Mouse (Mus musculus) forebrain, postnatal 0 days (tissue): Measurements from ENCODE around the gene Arhgap42. TPM values are rescaled to one million over a fixed set of nuclear protein-coding genes. Genes with fewer than 3 reads are reported as not detected.

Source experiments
- ATAC-seq: fragments of 200-750 bp; cut with Nextera tagmentation; 2 replicates; pipeline ENCODE4 v1.8.0; 2017; ENCODE audit warnings: mild to moderate bottlenecking, moderate library complexity
- DNase-seq: peaks from one replicate; pipeline ENCODE4 v3.0.0-alpha.2; 2015
- H3K27ac ChIP-seq: fragments of 300-500 bp; sonication (generic); 2 replicates; pipeline ENCODE4 v1.5.1; 2014; ENCODE audit warnings: low read depth, mild to moderate bottlenecking, antibody characterized with exemption, low read length, moderate library complexity, mixed read lengths
- H3K27me3 ChIP-seq: fragments of 300-500 bp; sonication (generic); 2 replicates; pipeline ENCODE4 v1.6.1; 2014; ENCODE audit warnings: mild to moderate bottlenecking, low read length, mixed read lengths; ENCODE audit not compliant: insufficient read depth
- H3K36me3 ChIP-seq: fragments of 300-500 bp; sonication (generic); 2 replicates; pipeline ENCODE4 v1.6.1; 2014; ENCODE audit warnings: mild to moderate bottlenecking, moderate library complexity; ENCODE audit not compliant: insufficient read depth
- H3K4me1 ChIP-seq: fragments of 300-500 bp; sonication (generic); 2 replicates; pipeline ENCODE4 v1.6.1; 2014; ENCODE audit warnings: antibody characterized with exemption; ENCODE audit not compliant: insufficient read depth
- H3K4me2 ChIP-seq: fragments of 300-500 bp; sonication (generic); 2 replicates; pipeline ENCODE4 v1.6.1; 2014; ENCODE audit warnings: low read depth, mild to moderate bottlenecking, moderate library complexity
- H3K4me3 ChIP-seq: fragments of 300-500 bp; sonication (generic); 2 replicates; pipeline ENCODE4 v1.5.1; 2014; ENCODE audit warnings: low read depth, low read length, mixed read lengths
- H3K9ac ChIP-seq: fragments of 300-500 bp; sonication (generic); 2 replicates; pipeline ENCODE4 v1.6.1; 2014; ENCODE audit warnings: mild to moderate bottlenecking
- H3K9me3 ChIP-seq: fragments of 300-500 bp; sonication (generic); 2 replicates; pipeline ENCODE4 v1.6.1; 2016; ENCODE audit warnings: low read length
- CTCF ChIP-seq: sonication (generic); IDR thresholded peaks from 2 replicates; pipeline ENCODE4 v1.5.1; 2016; ENCODE audit warnings: antibody characterized with exemption, control low read depth, low read depth
- WGBS: fragments of 180-500 bp; shearing (Covaris S2); extraction: QIAGEN DNeasy Blood & Tissue Kit; methylation state at CpG from one replicate; pipeline ENCODE4 v1.1.7; 2014; 5-methylcytosine and 5-hydroxymethylcytosine counted together
- polyA plus RNA-seq: library from polyadenylated mRNA; unstranded; fragments of >200 nt; fragmentation: Nextera tagmentation; extraction: Ambion mirVana; gene quantifications from 2 replicates; pipeline ENCODE4 v1.2.1, GENCODE M21; 2015
- total RNA-seq: library from RNA; depleted of rRNA; stranded (reverse); fragments of >200 nt; gene quantifications from 2 replicates; pipeline ENCODE4 v1.2.3, GENCODE M21; 2014

Arhgap42 gene
- total and polyA plus RNA-seq, 2 experiments from 2014 or later, result 14.9 to 18.0 TPM

DNA sequence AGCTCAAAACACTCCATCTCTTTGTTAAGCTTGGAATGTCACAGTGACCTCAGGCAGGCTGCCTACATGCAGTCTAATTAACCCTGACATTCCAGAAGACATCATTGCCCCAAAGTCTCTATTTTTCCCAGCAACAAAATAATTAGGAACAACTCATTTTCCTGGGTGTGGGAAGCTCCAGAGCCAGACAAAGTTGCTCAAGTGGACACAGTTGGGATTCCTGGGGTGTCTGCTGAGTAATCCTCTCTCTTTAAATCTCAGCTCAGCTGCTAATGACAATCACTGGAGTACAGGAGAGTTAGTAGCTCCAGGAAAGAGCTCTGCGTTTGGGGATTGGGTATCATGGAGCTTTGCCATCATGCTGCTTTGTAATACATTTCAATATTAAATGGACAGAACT, 44.4 kb downstream of the Arhgap42 start:
- DNase-seq (no peak), ATAC-seq (no peak)
- Histone ChIP-seq H3K27me3 (no peaks in the 10 kb centered on the region), H3K36me3 (no peaks in the 10 kb centered on the region), H3K4me1 (no peaks in the 10 kb centered on the region), H3K9me3 (no peaks in the 10 kb centered on the region), H3K27ac (no peak overlapping the region), H3K9ac (no peak overlapping the region), H3K4me2 (no peak overlapping the region), H3K4me3 (no peak overlapping the region)
- TF ChIP-seq CTCF, result no peak
- WGBS, result 22% methylated on average over 1 of the region's 1 CpGs

DNA sequence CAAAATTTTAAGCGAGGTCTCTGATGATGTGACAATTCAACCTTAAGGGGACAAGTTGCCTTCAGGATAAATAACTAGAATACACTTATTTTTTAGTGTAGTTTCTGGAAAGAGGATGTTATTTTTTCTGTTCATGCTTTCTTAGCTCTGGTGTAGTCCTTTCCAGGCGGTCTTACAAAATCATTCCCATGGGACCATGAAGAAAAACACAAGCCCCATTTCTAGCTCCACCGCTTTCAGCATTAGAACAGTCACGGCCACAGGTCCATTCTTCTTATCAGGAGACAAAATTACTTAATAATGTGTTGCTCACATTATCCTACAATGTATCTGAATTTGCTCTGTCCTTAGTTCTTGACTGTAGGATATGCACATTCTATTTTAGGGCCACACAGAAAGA, 46.2 kb downstream of the Arhgap42 start:
- no peak for TF ChIP-seq CTCF
- no peaks in the 10 kb centered on the region for H3K9me3 ChIP-seq
- no peak overlapping the region for H3K4me2 ChIP-seq
- H3K36me3 ChIP-seq, result no peaks in the 10 kb centered on the region
- 94% methylated on average over 4 of the region's 4 CpGs for WGBS
- H3K4me3 ChIP-seq, result no peak overlapping the region
- DNase-seq (no peak), ATAC-seq (no peak)
- H3K27ac ChIP-seq, result no peak overlapping the region
- H3K9ac ChIP-seq, result no peak overlapping the region
- H3K4me1 ChIP-seq, result no peaks in the 10 kb centered on the region
- no peaks in the 10 kb centered on the region for H3K27me3 ChIP-seq

DNA sequence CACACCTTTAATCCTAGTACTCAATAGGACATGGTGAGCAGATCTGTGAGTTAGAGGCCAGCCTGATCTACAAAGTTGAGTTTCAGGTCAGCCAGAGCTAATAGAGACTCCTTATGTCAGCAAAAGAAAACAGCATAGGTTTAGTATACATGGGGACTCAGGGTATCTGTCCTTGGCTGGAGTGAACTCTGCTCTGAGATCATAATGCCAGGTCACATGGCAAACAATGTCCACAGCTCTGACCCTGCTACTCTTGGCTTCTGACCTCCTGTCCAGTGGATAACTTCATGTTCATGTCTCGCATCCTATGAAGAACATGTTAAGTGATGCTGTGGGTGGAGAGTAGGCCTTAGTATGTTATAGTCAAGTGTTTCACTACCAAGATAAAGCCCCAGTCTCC, 48.1 kb downstream of the Arhgap42 start:
- no peak overlapping the region for H3K4me2 ChIP-seq
- DNase-seq, result no peak
- H3K27me3 ChIP-seq, result no peaks in the 10 kb centered on the region
- 94% methylated on average over 1 of the region's 1 CpGs for WGBS
- no peak overlapping the region for H3K27ac ChIP-seq
- H3K36me3 ChIP-seq, result no peaks in the 10 kb centered on the region
- TF ChIP-seq CTCF, result no peak
- ATAC-seq, result no peak
- no peaks in the 10 kb centered on the region for H3K9me3 ChIP-seq
- no peak overlapping the region for H3K4me3 ChIP-seq
- no peak overlapping the region for H3K9ac ChIP-seq
- no peaks in the 10 kb centered on the region for H3K4me1 ChIP-seq

DNA sequence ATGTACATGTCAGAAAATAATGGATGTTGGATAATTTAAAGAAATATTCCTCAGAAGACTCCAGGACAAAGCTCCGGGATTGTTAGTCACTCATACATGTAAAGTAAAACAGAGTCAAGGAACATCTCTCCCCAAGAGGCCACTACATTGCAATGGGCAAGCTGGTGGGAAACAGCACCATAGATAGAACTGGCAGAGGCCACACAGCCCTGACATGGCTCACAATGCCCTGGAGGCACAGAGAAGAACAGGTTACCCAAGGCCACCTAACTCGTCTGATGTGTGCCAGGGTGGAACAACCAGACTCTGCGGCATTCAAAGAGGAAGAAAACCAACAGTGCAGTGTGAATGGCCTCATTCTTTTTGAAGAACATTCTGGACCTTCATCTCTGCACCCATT, 50.7 kb downstream of the Arhgap42 start:
- Histone ChIP-seq H3K36me3 (no peaks in the 10 kb centered on the region), H3K27ac (no peak overlapping the region), H3K4me1 (no peaks in the 10 kb centered on the region), H3K9me3 (no peaks in the 10 kb centered on the region), H3K27me3 (no peaks in the 10 kb centered on the region), H3K4me2 (no peak overlapping the region), H3K9ac (no peak overlapping the region), H3K4me3 (no peak overlapping the region)
- TF ChIP-seq CTCF, result no peak
- ATAC-seq (no peak), DNase-seq (no peak)
- 83% methylated on average over 3 of the region's 3 CpGs for WGBS

DNA sequence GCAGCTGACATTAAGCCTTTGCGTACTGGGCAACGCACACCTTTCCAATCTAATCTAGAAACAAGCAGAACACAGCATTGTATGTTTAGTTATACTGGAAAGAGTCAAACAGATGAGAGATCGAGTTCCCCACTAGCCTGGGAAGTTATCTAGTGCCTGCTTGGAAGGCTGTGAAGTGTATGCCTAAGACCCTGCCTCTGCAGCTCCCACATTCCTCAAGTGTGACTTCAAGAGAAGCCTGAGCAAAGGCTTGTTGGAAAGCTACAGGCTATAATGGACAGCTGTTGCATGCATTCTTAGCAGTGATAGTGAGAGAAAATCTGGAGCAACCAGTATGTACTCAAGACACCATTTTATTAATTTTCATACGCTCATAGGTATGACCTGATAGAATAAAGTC, 61.2 kb downstream of the Arhgap42 start:
- H3K4me2 ChIP-seq, result no peak overlapping the region
- ATAC-seq, result no peak
- no peaks in the 10 kb centered on the region for H3K36me3 ChIP-seq
- no peak for TF ChIP-seq CTCF
- H3K27ac ChIP-seq, result no peak overlapping the region
- no peak overlapping the region for H3K4me3 ChIP-seq
- no peaks in the 10 kb centered on the region for H3K27me3 ChIP-seq
- WGBS, result 93% methylated on average over 4 of the region's 4 CpGs
- H3K9ac ChIP-seq, result no peak overlapping the region
- no peak for DNase-seq
- no peaks in the 10 kb centered on the region for H3K4me1 ChIP-seq
- no peaks in the 10 kb centered on the region for H3K9me3 ChIP-seq

DNA sequence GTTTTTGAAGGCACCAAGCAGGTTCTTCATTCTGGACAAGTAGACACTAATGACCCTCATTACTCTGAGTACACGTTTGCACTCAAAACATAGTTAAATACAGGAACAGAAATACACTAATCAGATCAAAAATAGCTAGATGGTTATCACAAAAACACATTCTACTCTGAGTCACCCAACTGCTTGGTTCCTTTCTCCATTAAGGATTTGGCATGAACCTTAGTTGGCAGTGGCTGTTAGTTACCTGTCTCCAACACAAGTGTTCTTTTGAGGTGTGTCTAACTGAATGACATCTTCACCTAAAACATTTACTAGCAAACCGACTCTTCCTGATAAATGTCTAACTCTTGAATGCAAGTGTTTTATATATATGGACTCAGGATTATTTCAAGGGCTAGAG, 64.0 kb downstream of the Arhgap42 start:
- DNase-seq (no peak), ATAC-seq (no peak)
- no peak for TF ChIP-seq CTCF
- Histone ChIP-seq H3K9ac (no peak overlapping the region), H3K27me3 (no peaks in the 10 kb centered on the region), H3K4me1 (no peaks in the 10 kb centered on the region), H3K9me3 (no peaks in the 10 kb centered on the region), H3K27ac (no peak overlapping the region), H3K4me3 (no peak overlapping the region), H3K36me3 (no peaks in the 10 kb centered on the region), H3K4me2 (no peak overlapping the region)
- 76% methylated on average over 2 of the region's 2 CpGs for WGBS

DNA sequence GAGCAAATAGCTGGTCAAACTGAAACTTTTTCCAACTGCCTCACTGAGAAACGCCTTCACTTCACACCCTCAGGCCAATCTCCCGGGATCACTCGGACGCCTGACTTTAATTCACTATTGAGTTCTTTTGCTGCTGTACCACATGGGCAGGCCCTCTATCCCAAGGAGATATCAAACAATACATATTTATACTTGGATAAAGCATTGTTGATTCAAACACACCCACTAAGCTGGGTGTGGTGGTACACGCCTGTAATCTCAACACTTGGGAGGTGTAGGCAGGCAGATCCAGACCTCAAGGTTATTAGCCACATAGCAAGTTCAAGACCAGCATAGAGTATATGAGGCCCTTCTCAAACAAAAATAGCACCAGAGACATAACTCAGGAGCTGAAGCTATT, 64.7 kb downstream of the Arhgap42 start:
- no peak overlapping the region for H3K4me2 ChIP-seq
- H3K4me3 ChIP-seq, result no peak overlapping the region
- H3K36me3 ChIP-seq, result no peaks in the 10 kb centered on the region
- H3K9me3 ChIP-seq, result no peaks in the 10 kb centered on the region
- no peak overlapping the region for H3K9ac ChIP-seq
- no peaks in the 10 kb centered on the region for H3K4me1 ChIP-seq
- 92% methylated on average over 5 of the region's 5 CpGs for WGBS
- no peak for DNase-seq
- TF ChIP-seq CTCF, result no peak
- no peak for ATAC-seq
- H3K27me3 ChIP-seq, result no peaks in the 10 kb centered on the region
- no peak overlapping the region for H3K27ac ChIP-seq

DNA sequence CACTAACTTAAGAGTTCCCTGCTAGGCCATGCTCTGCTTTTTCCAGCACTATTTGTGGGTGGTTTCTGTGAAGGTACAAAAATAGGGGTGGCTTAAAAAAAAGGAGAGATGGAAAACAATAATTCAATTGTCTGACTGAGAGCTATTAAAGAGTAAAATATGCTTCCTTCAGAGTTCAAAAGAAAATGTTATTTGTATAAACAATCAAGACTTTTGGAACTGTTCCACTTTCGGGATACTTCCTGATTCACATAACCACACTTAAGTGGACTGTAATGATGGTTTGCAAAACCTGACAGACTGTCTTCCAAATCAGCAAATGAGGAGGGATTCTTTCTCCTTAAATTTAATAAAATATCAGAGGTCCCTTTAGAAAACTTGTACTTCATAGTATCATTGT, 65.8 kb downstream of the Arhgap42 start:
- H3K4me1 ChIP-seq, result no peaks in the 10 kb centered on the region
- no peaks in the 10 kb centered on the region for H3K27me3 ChIP-seq
- H3K4me3 ChIP-seq, result no peak overlapping the region
- H3K9me3 ChIP-seq, result no peaks in the 10 kb centered on the region
- H3K36me3 ChIP-seq, result no peaks in the 10 kb centered on the region
- no peak for ATAC-seq
- no peak for TF ChIP-seq CTCF
- no peak overlapping the region for H3K27ac ChIP-seq
- H3K4me2 ChIP-seq, result no peak overlapping the region
- WGBS, result 81% methylated on average over 1 of the region's 1 CpGs
- H3K9ac ChIP-seq, result no peak overlapping the region
- no peak for DNase-seq
